Mouse (Mus musculus) midbrain, embryonic 13.5 days (tissue): ENCODE measurements around the gene E430018J23Rik. TPM values are rescaled to one million over a fixed set of nuclear protein-coding genes. Genes with fewer than 3 reads are reported as not detected.
"Not testable (repeated sequence)": the region's sequence is repeated elsewhere in the genome, so short reads cannot be mapped to it uniquely, and the experiment has no call there.

Source experiments
- ATAC-seq: fragments of 200-750 bp; cut with Nextera tagmentation; 2 replicates; pipeline ENCODE4 v1.8.0; 2017; ENCODE audit warnings: mild to moderate bottlenecking, moderate TSS enrichment, moderate library complexity
- H3K27ac ChIP-seq: fragments of 300-500 bp; sonication (generic); 2 replicates; pipeline ENCODE4 v1.5.1; 2015; ENCODE audit warnings: inconsistent platforms, mild to moderate bottlenecking, moderate library complexity
- H3K27me3 ChIP-seq: fragments of 300-500 bp; sonication (generic); 2 replicates; pipeline ENCODE4 v1.6.1; 2015; ENCODE audit warnings: mild to moderate bottlenecking, inconsistent platforms
- H3K36me3 ChIP-seq: fragments of 300-500 bp; sonication (generic); 2 replicates; pipeline ENCODE4 v1.6.1; 2015; ENCODE audit warnings: mild to moderate bottlenecking, inconsistent platforms
- H3K4me1 ChIP-seq: fragments of 300-500 bp; sonication (generic); replicated peaks from 2 replicates; pipeline ENCODE4 v1.6.1; 2015; ENCODE audit warnings: inconsistent platforms
- H3K4me2 ChIP-seq: fragments of 300-500 bp; sonication (generic); replicated peaks from 2 replicates; pipeline ENCODE4 v1.6.1; 2015; ENCODE audit warnings: moderate library complexity, mild to moderate bottlenecking, inconsistent platforms
- H3K4me3 ChIP-seq: fragments of 300-500 bp; sonication (generic); replicated peaks from 2 replicates; pipeline ENCODE4 v1.5.1; 2015; ENCODE audit warnings: mild to moderate bottlenecking, inconsistent platforms
- H3K9ac ChIP-seq: fragments of 300-500 bp; sonication (generic); replicated peaks from 2 replicates; pipeline ENCODE4 v1.6.1; 2015; ENCODE audit warnings: mild to moderate bottlenecking, inconsistent platforms
- H3K9me3 ChIP-seq: fragments of 300-500 bp; sonication (generic); 2 replicates; pipeline ENCODE4 v1.6.1; 2016; ENCODE audit warnings: mild to moderate bottlenecking, inconsistent platforms
- WGBS: fragments of 180-500 bp; shearing (Covaris S2); methylation state at CpG from one replicate; pipeline ENCODE4 v1.1.7; 2015; 5-methylcytosine and 5-hydroxymethylcytosine counted together
- polyA plus RNA-seq: library from polyadenylated mRNA; unstranded; fragments of >200 nt; fragmentation: Nextera tagmentation; extraction: Ambion mirVana; gene quantifications from 2 replicates; pipeline ENCODE4 v1.2.1, GENCODE M21; 2015

The E430018J23Rik gene
- 5.9 and 8.4 TPM in 2 replicates for polyA plus RNA-seq

DNA sequence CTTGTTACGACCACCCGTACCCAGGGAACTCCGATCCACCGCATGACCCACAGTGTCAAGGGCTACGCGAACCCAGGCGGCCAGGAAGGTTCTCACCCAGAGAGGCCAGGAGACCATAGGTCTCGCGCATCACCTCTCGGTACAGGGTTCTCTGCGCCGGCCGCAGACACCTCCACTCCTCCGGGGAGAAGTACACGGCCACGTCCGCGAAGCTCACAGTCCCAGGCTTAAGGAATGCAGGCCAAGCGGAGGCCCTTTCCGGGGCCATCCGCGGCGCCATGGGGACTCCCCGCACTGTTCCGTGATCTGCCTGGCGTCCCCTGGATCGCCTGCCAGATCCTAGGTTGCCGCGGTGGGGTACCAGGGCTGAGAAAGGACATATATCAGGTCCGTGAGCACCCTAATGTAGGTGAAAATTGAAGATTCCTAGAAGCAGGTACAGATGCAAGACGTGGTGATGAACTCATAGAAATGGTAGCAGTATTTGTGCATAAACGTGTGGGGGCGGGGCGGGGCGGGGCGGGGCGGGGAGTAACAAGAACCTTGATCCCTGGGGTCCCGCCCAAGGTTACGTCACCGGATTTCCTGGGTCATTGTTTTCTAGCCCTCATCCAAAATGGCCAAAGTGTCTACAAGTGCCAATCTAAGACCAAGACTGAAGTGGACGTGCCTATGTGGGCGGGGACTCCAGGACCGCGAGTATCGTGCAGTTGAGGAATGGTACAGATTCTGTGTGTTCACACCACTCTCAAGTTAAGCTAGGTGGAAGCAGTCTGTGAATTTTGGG is at the start of gene E430018J23Rik:
TSS of gene E430018J23Rik (minus strand) at position 473 of the 787 bp plus-strand sequence.
- peak within 1 kb of the TSS; percentile 80 for H3K4me2 ChIP-seq
- WGBS, result under 1% methylated on average over 45 of the region's 45 CpGs

DNA sequence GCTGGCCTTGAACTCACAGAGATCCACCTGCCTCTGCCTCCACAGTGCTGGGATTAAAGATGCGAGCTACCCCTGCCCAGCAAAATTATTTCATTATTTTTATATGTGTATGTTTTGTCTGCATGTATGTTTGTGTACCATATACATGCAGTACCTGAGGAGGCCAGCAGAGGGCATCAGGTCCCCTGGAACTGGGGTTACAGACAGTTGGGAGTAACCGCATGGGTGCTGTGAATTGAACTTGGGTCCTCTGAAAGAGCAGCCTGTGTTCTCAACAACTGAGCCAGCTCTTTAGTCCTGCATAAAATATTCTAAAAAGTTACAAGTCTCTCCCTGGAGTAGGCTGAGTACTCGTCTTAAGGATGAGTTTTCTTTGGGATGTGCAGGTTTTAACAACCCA is 44.3 kb upstream of the E430018J23Rik start:
- Histone ChIP-seq H3K4me3 (no peak overlapping the region), H3K9ac (no peak overlapping the region), H3K27ac (no peak overlapping the region), H3K9me3 (peaks cover 9% of the 10 kb centered on the region; the same call in 1 of the 2 replicates), H3K36me3 (peaks cover 18% of the 10 kb centered on the region), H3K4me1 (no peaks in the 10 kb centered on the region), H3K4me2 (no peak overlapping the region), H3K27me3 (no peaks in the 10 kb centered on the region)
- ATAC-seq, result no peak
- 90% methylated on average over 3 of the region's 3 CpGs for WGBS

More for the DNA sequence above, at the start of gene E430018J23Rik:
- Histone ChIP-seq H3K4me1 (peaks cover 18% of the 10 kb centered on the region), H3K4me3 (peak within 1 kb of the TSS; percentile 66), H3K9ac (peak within 1 kb of the TSS; percentile 85), H3K27ac (peak within 1 kb of the TSS; percentile 87), H3K27me3 (no peaks in the 10 kb centered on the region), H3K9me3 (no peaks in the 10 kb centered on the region), H3K36me3 (peaks cover 13% of the 10 kb centered on the region)
- peak; percentile 96 for ATAC-seq

DNA sequence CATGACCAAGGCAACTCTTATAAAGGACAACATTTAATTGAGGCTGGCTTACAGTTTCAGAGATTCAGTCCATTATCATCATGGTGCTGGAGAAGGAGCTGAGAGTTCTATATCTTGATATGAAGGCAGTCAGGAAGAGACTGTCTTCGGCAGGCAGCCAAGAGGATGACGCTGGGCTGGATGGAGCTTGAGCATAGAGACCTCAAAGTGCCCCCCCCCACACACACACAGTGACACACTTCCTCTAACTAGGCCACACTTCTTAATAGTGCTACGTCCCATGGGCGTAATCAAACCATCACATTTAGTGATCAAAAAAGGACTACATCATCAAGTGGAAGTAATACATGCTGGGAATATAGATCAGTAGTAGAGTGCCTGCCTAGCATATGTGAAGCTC is 41.8 kb upstream of the E430018J23Rik start:
- Histone ChIP-seq H3K9me3 (peaks cover 9% of the 10 kb centered on the region; the same call in 1 of the 2 replicates), H3K4me2 (no peak overlapping the region), H3K27me3 (no peaks in the 10 kb centered on the region), H3K9ac (no peak overlapping the region), H3K4me3 (no peak overlapping the region), H3K27ac (no peak overlapping the region), H3K36me3 (no peaks in the 10 kb centered on the region), H3K4me1 (no peaks in the 10 kb centered on the region)
- 91% methylated on average over 4 of the region's 4 CpGs for WGBS
- no peak for ATAC-seq

DNA sequence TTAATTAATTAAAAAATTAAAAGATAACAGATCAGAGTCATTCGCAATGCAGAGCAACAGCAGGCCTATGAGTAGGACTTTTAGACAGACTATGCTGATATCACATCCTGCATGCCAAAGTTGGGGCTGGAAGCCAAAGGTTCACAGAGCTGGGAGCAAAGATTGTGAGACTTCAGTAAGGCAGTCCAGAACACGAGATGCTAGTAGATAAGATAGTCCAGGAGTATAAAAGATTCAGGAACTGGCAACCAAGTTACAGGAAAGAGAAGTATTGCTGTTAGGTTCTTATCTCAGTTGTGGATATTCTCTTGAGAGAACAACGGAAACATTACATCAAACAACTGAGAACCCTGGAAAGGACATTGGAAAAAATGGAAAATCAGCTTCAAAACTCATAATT is 32.9 kb upstream of the E430018J23Rik start:
- Histone ChIP-seq H3K4me1 (peaks cover 7% of the 10 kb centered on the region), H3K36me3 (no peaks in the 10 kb centered on the region), H3K9me3 (no peaks in the 10 kb centered on the region), H3K4me3 (no peak overlapping the region), H3K27ac (no peak overlapping the region), H3K9ac (no peak overlapping the region), H3K27me3 (peaks cover 12% of the 10 kb centered on the region), H3K4me2 (no peak overlapping the region)
- 76% methylated on average over 3 of the region's 3 CpGs for WGBS
- no peak for ATAC-seq

DNA sequence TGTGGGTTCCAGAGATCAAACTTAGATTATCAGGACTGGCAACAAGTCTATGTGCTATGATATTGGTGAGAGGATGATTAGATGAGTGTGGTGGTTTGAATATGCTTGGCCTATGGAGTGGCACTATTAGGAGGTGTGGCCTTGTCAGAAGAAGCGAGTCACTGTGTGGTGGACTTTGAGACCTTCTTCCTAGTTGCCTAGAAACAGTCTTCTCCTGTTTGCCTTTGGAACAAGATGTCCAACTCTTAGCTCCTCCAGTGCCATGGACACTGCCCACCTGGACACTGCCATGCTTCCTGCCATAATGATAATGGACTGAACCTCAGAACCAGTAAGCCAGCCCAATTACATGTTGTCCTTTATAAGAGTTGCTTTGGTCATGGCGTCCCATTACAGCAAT is 32.5 kb upstream of the E430018J23Rik start:
- ATAC-seq, result no peak
- Histone ChIP-seq H3K27me3 (peaks cover 12% of the 10 kb centered on the region), H3K4me3 (no peak overlapping the region), H3K4me1 (peaks cover 12% of the 10 kb centered on the region), H3K27ac (no peak overlapping the region), H3K36me3 (no peaks in the 10 kb centered on the region), H3K4me2 (no peak overlapping the region), H3K9me3 (no peaks in the 10 kb centered on the region), H3K9ac (no peak overlapping the region)
- WGBS, result 90% methylated on average over 2 of the region's 2 CpGs

DNA sequence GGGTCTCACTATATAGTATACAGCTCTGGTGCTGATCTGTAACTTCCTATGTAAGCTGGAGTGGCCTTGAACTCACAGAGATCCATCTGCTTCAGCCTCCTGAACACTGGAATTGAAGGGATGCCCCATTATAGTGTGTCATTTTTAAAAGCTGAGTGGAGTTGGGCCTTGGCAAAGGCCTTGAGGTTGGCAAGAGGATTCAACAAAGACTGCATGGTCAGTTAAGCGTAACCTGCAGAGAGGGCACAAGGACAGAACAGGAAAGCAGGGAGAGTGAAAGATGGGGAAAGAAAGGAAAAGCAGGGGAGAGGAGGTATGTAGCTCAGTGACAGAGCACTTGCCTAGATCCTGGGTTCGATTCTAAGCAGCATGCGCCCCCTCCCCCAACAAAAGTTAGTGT is 31.9 kb upstream of the E430018J23Rik start:
- no peak overlapping the region for H3K9ac ChIP-seq
- H3K4me2 ChIP-seq, result no peak overlapping the region
- 81% methylated on average over 3 of the region's 3 CpGs for whole genome bisulfite sequencing

DNA sequence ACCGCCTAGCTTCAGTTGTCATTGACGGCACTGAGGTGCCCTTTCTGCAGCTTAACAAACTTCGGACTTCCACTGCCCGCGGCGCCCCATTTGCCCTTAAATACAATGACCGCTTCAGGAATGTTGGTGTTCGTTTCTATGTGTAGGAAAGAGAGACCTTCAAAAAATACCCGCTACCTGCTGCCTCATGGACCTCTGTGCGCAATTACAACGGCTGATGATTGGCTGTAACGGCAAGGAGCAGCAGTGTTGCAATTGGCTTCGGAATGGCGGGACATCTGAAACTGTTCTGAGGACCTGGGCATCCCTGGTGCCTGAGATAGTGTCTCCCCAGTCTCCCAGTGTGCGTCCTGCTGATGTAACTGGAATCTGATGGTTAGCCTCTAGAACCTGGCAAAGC is 28.8 kb upstream of the E430018J23Rik start:
- H3K4me3 ChIP-seq, result peak overlapping the region; percentile 83
- peaks cover 12% of the 10 kb centered on the region for H3K27me3 ChIP-seq
- peaks cover 15% of the 10 kb centered on the region for H3K4me1 ChIP-seq
- peak; percentile 77 for ATAC-seq
- H3K9me3 ChIP-seq, result no peaks in the 10 kb centered on the region
- WGBS, result 2% methylated on average over 15 of the region's 15 CpGs
- peaks cover 21% of the 10 kb centered on the region for H3K36me3 ChIP-seq
- H3K9ac ChIP-seq, result peak overlapping the region; percentile 94; the same call in 1 of the 2 replicates
- H3K27ac ChIP-seq, result peak overlapping the region; percentile 71; the same call in 1 of the 2 replicates
- H3K4me2 ChIP-seq, result peak overlapping the region; percentile 97

More for the DNA sequence above, 31.9 kb upstream of the E430018J23Rik start:
- no peaks in the 10 kb centered on the region for H3K9me3 ChIP-seq
- no peaks in the 10 kb centered on the region for H3K36me3 ChIP-seq
- ATAC-seq, result no peak
- peaks cover 12% of the 10 kb centered on the region for H3K27me3 ChIP-seq
- no peak overlapping the region for H3K4me3 ChIP-seq
- no peak overlapping the region for H3K27ac ChIP-seq
- H3K4me1 ChIP-seq, result peaks cover 15% of the 10 kb centered on the region

DNA sequence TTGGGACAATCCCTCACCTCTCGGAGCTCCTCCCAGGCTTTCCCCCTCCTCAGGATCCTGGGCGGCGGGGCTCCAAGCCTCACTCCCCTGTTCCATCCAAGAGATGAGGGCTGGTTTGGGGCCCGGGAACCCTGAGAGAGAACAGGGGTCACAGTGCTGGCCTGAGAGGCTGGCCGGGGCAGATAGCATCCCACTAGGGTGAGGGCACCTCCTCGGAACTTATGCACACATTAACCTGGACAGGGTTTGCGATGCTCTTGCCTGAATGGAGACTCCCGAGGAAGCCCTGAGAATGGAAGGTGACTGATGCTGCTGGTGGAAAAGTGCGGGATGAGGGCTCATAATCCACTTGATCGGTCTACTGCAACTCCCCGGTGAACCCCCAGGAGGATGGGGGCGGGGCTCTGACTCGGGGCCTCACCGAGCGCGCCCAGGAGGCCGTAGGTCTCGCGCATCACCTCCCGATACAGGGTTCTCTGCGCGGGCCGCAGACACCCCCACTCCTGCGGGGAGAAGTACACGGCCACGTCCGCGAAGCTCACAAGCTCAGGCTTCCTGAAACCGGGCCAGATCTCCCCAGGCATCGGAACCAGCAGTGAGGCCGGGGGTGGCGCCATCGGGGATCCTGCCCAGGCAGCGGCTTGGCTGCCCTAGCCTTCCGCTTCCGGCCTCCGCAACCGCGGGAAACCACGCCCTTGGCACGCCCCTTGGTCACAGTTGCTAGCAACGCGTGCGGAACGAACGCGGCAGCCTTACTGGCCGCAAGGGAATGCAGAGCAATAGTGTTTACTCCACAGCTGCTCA is 28.2 kb upstream of the E430018J23Rik start, which contains the start of gene Zfp688:
TSS of gene Zfp688 (minus strand) at position 681 of the 804 bp plus-strand sequence.
- under 1% methylated on average over 47 of the region's 48 CpGs for WGBS

DNA sequence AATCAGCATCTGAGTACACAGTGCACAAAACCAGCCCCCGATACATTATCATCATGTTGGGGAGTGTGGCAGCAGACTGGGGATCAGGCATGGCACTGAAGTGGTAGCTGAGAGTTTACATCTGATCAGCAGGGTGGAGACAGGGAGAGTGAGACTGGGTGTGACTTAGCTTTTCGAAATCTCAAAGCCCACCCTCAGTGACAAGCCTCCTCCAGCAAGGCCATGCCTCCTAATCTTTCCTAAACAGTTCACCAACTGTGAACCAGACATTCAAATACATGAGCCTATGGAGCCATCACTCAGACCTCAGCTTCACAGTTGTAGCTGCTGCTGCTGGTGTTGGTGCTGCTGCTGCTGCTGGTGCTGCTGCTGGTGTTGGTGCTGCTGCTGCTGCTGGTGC is 18.0 kb upstream of the E430018J23Rik start:
- 76% methylated on average over 2 of the region's 2 CpGs for WGBS
- ATAC-seq, result no peak
- H3K4me2 ChIP-seq, result no peak overlapping the region

More for the DNA sequence above, 28.2 kb upstream of the E430018J23Rik start, which contains the start of gene Zfp688:
- Histone ChIP-seq H3K4me1 (peaks cover 15% of the 10 kb centered on the region), H3K4me3 (peak within 1 kb of the TSS; percentile 83), H3K9me3 (no peaks in the 10 kb centered on the region), H3K36me3 (peaks cover 21% of the 10 kb centered on the region), H3K4me2 (peak within 1 kb of the TSS; percentile 97), H3K27me3 (peaks cover 12% of the 10 kb centered on the region), H3K27ac (peak within 1 kb of the TSS; percentile 71), H3K9ac (peak within 1 kb of the TSS; percentile 94)
- peak; percentile 97 for ATAC-seq

DNA sequence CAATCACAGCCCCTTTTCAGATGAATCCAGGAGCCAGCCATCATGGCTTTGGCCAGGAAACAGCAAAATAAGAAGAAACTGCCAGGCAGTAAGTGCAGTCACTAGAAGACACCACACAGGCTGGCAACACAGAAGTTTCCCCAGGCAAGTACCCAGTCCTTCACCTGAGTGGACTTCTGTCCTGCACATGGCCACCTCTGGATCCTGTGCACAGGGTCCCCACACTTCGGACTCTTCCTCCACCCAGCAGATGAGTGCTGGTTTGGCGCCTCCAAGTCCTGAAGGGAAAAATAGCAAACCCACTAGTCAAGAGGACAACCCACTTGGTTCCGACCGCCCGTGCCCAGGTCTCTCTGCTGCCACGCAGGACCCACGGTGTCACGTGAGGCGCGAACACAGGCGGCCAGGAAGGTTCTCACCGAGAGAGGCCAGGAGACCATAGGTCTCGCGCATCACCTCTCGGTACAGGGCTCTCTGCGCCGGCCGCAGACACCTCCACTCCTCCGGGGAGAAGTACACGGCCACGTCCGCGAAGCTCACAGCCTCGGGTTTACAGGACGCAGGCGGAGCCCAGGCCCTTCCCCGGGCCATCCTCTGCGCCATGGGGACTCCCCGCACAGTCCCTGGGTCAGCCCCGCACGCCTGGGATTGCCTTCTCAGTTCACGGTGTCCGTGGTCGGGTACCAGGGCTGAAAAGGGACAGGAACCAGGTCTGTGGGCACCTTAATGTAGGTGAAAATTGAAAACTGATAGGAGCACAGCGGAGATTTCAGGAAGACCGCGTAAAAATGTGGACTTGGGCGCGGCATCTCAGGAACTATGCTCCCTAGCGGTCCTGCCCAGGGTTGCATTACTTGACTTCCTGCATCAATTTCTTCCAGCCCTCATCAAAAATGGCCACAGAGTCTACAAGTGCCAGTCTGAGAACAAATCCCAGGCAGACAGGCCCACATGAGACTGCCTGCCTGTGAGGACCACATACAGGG is 12.9 kb upstream of the E430018J23Rik start, which contains the start of gene Zfp764:
TSS of gene Zfp764 (minus strand) at position 821 of the 986 bp plus-strand sequence.
- H3K36me3 ChIP-seq, H3K27me3 ChIP-seq, H3K4me1 ChIP-seq, H3K9me3 ChIP-seq: not testable (repeated sequence)
- Histone ChIP-seq H3K4me3 (peak within 1 kb of the TSS; percentile 59), H3K9ac (peak within 1 kb of the TSS; percentile 82), H3K27ac (peak within 1 kb of the TSS; percentile 80), H3K4me2 (peak within 1 kb of the TSS; percentile 90)
- WGBS, result 7% methylated on average over 40 of the region's 40 CpGs
- ATAC-seq, result peak; percentile 93

More for the DNA sequence above, 18.0 kb upstream of the E430018J23Rik start:
- no peaks in the 10 kb centered on the region for H3K9me3 ChIP-seq
- H3K36me3 ChIP-seq, result 0 out of 2 replicates have a peak, but pooled peaks cover 5% of the 10 kb centered on the region
- no peak overlapping the region for H3K4me3 ChIP-seq
- H3K27ac ChIP-seq, result no peak overlapping the region
- peaks cover 4% of the 10 kb centered on the region; the same call in 1 of the 2 replicates for H3K27me3 ChIP-seq
- no peak overlapping the region for H3K9ac ChIP-seq
- H3K4me1 ChIP-seq, result no peaks in the 10 kb centered on the region

DNA sequence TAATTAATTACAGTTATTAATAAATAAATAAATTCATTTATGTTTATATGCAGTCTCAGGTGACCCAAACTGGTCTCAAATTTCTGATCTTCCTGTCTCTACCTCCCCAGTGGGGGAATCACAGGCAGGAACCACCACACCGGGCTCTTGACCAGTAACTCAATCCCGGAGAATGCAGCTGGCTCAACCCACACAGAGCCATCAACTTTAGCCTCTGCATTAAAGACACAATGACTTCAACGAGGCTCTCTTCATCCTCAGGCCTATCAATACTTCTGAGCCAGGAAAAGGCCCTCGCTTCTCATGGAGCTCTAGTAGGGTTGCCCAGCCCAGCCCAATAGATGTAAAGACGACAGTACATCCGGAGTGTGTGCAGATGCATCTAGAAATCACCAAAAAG is 10.7 kb upstream of the E430018J23Rik start:
- H3K36me3 ChIP-seq, H3K4me2 ChIP-seq, H3K9ac ChIP-seq, H3K27me3 ChIP-seq, H3K4me3 ChIP-seq, H3K9me3 ChIP-seq, H3K27ac ChIP-seq, ATAC-seq, H3K4me1 ChIP-seq: not testable (repeated sequence)
- WGBS, result 98% methylated on average over 6 of the region's 6 CpGs
